Mouse (Mus musculus) urinary bladder, adult 2 months (tissue): Measurements from ENCODE around the gene Foxk1. TPM values are rescaled to one million over a fixed set of nuclear protein-coding genes. Genes with fewer than 3 reads are reported as not detected.
A peak's percentile ranks its signal among the peaks of the same experiment; 100 is the strongest.

ENCODE experiments used
- DNase-seq: peaks from one replicate; pipeline ENCODE4 v3.0.0; 2022; ENCODE audit warnings: low spot score
- polyA plus RNA-seq: library from polyadenylated mRNA; depleted of rRNA; stranded (reverse); fragments of >200 nt; gene quantifications from 2 replicates; pipeline ENCODE4 v1.2.3, GENCODE M21; 2012; rRNA removed

The Foxk1 gene
- polyA plus RNA-seq, 1 experiment = 13.8 TPM

DNA sequence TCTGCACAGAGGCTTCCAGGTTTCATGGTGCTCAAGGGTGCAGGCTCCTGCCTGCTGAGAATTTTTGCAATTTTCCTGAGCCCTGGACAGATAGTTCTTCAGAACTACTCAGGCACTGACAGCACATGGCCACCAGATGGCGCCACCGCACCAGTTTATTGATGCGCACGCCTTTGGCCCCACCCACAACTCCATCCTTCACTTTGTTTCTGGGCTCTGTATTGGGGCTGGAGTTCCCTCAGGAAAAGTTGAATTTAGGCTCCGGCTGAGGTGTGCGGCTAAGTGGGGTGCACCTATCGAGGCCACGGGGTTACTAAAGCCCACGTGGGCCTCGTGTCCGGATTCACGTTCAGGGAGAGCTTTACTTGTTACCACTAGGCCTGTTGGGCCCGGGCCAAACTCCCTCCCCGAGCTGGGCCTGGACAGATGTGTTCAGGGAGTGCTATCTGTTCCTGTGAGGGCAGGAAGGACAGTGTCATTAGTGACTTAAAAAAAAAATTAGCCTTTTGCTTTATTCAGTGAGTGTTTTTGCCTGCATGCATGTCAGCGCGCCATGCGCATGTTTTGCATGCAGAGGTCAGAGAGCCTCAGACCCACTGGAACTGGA, 77.6 kb downstream of the Foxk1 start:
- DNase-seq = peak; percentile 67

DNA sequence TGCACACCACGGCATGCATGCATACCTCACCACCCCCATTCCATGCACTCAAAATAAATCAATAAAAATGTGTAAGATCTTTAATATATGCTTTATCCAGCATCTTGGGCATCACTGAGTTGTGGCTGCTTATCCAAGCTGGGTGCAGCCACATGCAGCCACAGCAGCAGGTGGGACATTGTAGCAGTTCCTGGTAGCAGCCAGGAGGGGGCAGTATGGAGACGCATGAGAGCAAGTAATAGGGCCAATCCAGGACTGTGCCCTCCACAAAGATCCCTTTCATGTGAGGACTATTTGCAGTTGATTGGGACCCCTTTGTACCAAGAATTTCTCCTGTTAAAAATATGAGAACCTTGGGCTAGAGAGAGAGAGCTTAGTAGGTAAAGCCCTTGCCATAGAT, 81.2 kb downstream of the Foxk1 start:
- DNase-seq = no peak

DNA sequence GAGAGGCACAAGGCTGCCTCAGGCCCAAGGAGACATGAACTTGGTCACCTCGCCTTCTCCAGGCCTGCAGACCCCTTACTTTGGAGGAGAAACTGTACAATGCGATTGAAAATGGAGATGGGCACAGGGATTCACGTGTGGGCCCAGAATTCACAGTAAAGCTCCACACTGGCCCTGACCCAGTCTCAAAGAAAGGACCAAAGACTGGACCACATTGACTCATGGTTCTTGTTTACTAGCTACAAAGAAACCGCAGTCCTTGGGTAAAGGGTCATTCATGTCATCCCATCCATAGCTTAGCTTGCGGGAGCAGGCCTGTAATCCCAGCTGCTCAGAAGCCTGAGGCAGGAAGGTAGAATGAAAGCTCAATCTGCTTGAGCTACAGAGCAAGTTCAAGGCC, 82.3 kb downstream of the Foxk1 start:
- DNase-seq = no peak

DNA sequence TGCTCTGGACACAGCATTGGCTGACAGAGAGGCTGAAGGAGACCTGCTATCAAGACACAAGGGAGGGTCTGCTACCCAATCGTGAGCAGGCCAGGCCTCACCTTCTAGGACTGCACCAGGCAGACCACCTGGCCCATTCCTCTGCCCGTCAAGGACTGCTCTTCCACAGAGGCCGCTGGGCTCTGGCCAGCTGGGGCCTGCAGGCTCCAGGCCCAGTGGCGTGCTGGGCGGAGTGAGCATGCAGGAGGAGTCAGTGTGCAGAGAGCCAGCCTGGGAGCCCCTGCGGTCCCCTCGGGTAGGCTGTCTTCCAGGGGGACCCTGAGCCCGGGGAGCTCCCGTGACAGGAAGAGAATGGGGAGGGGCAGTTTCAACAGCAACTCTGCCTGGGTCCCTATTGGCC, 85.4 kb downstream of the Foxk1 start:
- DNase-seq = no peak

DNA sequence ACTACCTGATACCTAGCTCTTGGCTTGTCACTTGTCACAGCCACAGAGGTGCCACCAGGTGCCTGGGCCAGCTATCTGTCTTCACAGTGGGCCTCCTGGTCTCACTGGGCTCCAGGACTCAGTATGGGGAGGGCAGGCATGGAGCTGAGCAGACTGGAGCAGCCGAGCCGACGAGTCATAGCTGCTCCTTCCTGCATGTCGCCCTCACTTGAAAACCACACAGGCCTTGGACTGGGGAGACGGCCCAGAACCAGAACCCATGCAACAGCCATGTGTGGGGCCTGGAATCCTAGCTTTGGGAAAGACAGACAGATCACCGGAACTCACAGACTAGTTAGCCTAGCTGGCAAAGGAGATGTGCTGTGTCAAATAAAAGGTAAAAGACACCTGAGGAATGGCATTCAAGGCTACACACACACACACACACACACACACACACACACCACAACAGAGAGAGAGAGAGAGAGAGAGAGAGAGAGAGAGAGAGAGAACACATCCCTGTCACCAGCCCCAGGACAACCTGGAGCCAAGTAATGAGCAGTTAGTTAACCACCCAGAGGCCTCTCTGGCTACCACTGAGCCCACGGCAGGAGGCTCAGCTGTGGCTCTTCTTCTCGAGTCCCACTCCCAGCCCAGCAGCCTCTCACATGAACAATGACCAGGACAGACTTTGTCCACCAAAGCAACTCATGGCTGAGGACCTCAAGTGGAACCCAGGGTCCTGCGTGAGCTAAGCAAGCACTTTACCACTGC, 88.8 kb downstream of the Foxk1 start:
- DNase-seq = no peak

DNA sequence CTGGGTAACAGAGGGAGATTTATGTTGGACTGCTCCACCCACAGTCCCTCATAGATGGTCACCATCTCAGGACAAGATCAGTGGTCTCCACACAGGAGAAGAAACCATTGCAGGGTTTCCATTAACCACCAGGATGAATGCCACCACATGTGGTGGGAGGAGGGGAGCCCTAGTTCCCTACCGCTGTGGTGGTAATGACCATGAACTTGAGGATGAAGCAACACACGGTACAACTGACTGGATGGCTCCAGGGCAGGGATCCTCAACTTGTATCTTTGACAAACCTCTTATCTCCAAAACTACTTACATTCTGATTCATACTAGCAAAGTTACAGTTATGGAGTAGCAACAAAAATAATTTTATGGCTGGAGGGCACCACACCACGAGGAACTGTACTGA, 92.0 kb downstream of the Foxk1 start:
- DNase-seq = no peak

DNA sequence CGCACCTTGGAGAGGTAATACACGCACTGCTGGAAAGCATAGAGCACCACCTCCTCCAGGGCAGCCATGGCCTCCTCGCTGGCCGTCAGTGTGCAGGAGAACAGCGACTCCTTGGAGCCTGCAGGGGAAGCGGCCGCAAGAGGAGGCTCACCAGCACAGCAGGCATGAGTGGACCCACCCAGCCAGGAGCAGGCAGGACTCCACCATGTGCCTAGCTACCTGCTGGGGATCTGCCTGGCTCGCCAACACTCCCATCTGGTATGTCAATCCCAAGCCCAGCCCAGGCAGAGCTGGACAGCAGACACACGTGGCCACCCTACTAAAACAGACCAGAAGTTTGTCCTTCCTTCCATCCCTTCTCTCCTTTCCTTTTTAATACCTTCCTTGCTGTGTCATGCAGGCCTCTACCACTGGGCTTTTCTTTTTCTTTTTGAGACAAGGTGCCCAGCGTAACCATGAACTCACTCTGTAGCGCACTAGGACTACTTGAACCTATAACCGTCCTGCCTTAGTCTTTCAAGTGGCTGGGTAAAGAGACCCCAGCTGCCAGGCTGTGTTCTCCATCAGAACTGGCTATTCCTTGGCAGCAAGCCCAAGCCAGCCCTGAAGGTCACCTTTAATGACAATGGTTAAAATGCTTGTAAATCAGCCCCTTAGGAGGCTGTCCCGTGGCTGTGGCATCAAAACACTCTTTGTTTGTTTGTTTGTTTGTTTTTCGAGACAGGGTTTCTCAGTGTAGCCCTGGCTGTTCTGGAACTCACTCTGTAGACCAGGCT, 94.2 kb downstream of the Foxk1 start:
- no peak for DNase-seq

DNA sequence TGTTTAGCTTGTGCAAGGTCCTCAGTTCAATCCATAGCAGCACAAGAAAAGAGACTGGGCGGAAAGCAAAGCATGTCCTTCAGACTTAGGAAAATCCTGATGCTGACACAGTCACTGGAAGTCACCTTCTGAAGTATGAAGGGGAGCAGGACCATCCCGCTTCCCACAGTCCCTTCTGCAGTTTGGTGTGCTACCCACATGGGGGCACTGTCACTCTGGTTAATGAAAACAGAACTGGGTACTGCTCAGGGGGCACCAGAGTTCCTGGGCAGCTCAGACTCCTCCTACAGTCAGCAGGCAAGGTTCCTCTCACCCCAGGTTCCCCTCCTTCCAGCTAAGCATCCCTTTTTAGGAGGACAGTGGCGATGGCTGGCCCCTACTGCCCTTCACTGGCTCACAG, 97.7 kb downstream of the Foxk1 start:
- no peak for DNase-seq

DNA sequence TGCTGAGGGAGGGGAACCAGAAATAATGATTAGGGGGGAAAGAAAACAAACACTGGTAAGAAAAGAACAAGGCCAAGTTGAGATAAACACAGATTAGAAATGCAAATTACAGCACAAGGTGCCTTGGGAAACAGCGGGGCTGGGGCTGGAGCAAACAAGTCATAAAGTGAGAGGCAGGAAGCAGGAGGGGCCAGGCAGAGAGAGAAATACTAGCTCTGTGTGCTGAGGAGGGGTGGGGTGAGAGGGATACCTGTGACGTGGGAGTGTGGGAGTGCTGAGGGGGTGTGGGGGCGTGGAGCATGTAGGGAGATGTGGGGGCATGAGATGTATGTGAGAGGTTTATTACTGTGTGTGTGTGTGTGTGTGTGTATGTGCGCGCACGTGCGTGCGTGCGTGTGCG, 99.6 kb downstream of the Foxk1 start:
- DNase-seq = no peak

DNA sequence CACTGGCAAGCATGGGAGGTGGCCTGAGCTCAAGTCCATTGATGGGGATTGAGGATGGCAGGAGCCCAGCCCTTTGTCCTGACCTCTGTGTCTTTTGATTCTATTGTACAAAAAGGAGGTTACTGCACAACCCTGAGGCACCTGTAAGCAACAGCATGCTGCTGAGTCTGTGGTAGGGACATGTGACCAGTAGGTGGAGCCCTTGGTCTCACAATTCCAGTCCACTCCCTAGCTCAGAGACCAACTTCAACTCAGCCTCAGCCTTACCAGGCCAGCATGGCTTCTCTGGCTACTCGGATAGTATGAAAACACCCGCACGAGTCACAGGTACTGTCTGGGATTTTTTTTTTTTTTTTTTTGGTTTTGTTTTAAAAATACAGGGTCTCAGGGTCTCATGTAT, 101.1 kb downstream of the Foxk1 start:
- DNase-seq = peak; percentile 33

DNA sequence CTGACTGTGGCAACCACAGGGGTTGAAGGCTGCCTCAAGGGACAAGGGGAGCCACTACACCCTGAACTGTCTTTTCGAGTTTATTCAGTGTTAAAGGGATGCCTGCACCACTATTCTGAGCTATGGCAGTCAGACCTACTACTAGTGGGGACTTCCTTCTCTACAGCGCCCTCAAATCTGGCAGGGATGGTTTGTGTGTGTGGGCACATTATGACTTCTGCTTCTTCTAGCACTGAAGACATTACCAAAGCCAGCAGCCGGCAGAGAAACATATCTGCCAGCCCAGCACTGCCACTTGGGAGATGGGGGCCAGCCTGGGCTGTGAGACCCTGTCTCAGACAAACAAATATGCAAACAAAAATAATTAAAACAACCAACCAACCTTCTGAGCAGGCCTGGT, 102.9 kb downstream of the Foxk1 start:
- no peak for DNase-seq

DNA sequence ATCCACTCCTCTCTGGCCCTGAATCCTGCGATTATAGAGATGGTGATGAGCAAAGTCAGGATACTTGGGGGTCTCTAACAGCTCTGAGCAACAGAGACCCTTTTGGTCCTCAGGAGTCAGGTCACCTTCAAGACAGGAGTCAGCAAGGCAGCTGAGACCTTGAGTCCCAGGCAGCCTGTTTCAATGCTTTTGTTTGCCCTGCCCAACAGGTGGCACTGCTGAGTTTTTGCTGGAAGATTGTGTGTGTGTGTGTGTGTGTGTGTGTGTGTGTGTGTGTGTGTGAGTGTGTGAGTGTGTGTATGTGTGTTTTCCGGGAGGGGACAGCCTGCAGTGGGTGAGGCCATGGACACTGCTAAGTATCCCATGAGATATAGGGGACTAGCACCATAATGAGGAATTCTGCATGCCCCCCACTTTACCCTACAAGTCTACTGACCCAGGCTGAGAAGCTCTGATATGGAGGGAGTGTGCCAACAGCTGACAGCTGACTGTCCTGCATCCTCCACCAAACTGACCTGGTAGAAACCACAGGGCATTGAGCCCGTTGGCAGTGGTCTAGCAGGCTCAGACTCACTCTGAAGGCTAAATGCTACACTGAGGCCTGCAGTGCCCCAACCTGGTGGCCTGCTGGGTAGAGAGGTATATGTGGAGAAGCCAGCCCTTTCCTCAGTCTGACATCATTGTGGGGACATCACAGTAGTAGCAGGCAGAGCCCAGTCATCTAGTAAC, 104.6 kb downstream of the Foxk1 start:
- no peak for DNase-seq

DNA sequence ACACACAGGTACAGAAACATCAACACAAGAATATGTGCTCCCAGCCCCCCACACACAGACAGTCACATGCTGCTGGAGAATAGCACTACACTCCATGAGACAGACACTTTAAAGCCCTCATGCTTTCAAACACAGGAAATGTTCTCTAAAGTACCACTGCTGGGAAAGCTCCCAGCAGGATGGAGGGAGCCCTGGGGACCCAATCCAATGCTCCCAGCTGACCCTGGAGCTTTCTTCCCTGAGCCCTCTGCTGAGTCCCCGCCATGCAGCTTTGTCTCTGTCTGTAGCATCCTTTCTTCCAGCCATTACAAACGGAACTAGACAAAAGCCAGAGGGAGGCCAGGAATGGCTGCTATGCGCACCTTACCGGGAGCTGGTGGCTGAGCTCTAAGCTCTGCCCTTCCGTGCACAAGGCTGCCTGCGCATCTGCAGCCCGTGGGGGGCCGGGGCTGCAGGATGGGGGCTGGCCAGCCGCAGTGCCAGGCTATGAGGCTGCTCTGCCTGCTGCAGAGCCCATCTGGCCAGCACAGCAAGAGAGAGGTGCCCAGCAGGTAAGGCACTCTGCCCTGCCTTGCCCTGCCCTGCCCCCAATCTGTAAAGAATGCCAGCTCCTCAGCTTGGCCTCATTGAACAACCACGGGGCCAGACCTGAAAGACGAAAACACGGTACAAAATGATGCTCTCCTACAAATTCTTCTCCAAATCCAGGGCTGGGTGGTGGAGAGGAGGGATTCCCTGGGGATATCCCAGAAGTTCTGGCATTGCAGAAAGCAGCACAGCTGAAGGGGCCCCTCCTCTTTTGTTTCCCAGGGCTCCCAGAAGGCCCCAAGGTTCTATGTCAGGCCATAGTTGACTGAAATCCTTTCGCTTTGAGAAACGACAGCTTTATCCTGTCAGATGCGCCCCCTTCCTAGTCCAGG, 108.1 kb downstream of the Foxk1 start:
- DNase-seq = no peak

DNA sequence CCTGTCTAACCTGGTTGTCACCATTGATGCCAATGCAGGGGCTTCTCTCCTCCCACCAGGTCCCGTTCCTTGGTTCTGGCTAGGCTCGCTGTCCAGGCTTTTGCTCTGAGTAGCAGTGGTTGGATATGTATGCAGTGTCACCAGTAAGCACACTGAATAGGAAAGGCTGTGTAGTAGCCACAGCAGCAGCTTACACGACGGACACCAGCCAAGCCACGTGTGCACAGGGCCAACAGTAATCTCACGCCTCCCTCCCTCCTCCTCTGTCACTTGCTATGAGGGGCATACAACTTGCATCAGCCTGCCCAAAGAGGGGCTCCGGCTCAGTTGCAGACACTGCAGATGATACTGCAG, 108.7 kb downstream of the Foxk1 start:
- no peak for DNase-seq

Other genes with a start within 250 kb of the Foxk1 start
- gene Ap5z1, start 62.4 kb downstream of the Foxk1 start, polyA plus RNA-seq = 17.1 and 18.6 TPM in 2 replicates
- 0.04 and 0.06 TPM in 2 replicates for gene Papolb, start 128.6 kb downstream of the Foxk1 start, polyA plus RNA-seq
- 2.6 and 3.4 TPM in 2 replicates for gene Radil, start 149.6 kb downstream of the Foxk1 start, polyA plus RNA-seq
- gene Mmd2, start 207.3 kb downstream of the Foxk1 start, polyA plus RNA-seq = 0.18 and 0.31 TPM in 2 replicates
- gene Wipi2, start 226.2 kb downstream of the Foxk1 start, polyA plus RNA-seq = 41.4 and 43.4 TPM in 2 replicates